Mouse (Mus musculus): ENCODE measurements around the gene Ppp2r3a. TPM values are rescaled to one million over a fixed set of nuclear protein-coding genes. Genes with fewer than 3 reads are reported as not detected.

The Ppp2r3a gene
- total and polyA plus RNA-seq, 3 experiments = 1.1 to 3.0 TPM; not detected in 1

GRCm38 (mm10) chr9:101069781-101070180, 181.8 kb downstream of the Ppp2r3a start:
- peak; percentile 61 for DNase-seq (ENCODE audit: low read depth, low spot score)
- H3K9me3 ChIP-seq (replicated peaks; ENCODE audit: insufficient read depth, low read length) = no peaks in the 10 kb centered on the region
- no peak overlapping the region for H3K9ac ChIP-seq (ENCODE audit: control insufficient read depth, low read depth, low read length, poor library complexity, severe bottlenecking)
- H3K4me3 ChIP-seq (ENCODE audit: control insufficient read depth in 1 of 2, insufficient read depth in 1 of 2, low read depth in 2 of 2, low read length in 2 of 2) = no peak overlapping the region
- peaks cover 14% of the 10 kb centered on the region for H3K79me2 ChIP-seq (ENCODE audit: control insufficient read depth, insufficient read depth, low read length, poor library complexity)
- no peaks in the 10 kb centered on the region for H3K27me3 ChIP-seq (ENCODE audit: control insufficient read depth in 1 of 2, insufficient read depth in 2 of 2, low read length in 2 of 2)
- H3K36me3 ChIP-seq (ENCODE audit: control insufficient read depth in 1 of 2, insufficient read depth in 2 of 2, low read length in 2 of 2) = peaks cover 0 to 4% of the 10 kb centered on the region in 2 experiments; a peak in 2 of 4 replicates
- H3K4me1 ChIP-seq (ENCODE audit: control insufficient read depth in 1 of 2, insufficient read depth in 2 of 2, low read length in 2 of 2) = no peaks in the 10 kb centered on the region
- TF ChIP-seq GABPA (IDR thresholded peaks at IDR 0.05; ENCODE audit: low read depth, low read length) (no peak), CHD2 (IDR thresholded peaks at IDR 0.05; ENCODE audit: low read length) (no peak), MYC (IDR thresholded peaks at IDR 0.05; ENCODE audit: low read depth, low read length) (peak; percentile 74), SIN3A (IDR thresholded peaks at IDR 0.05; ENCODE audit: low read length) (peak; percentile 40; the same call in 1 of the 2 replicates), RAD21 (IDR thresholded peaks at IDR 0.05; ENCODE audit: low read depth, low read length) (peak; percentile 19), HCFC1 (IDR thresholded peaks at IDR 0.05; ENCODE audit: low read depth, low read length) (no peak), CTCF (IDR thresholded peaks at IDR 0.05 in 2 of 3, conservative IDR thresholded peaks at IDR 0.05 in 1 of 3; ENCODE audit: control insufficient read depth in 1 of 3, insufficient read depth in 1 of 3, low read depth in 2 of 3, low read length in 3 of 3, poor library complexity in 1 of 3, severe bottlenecking in 1 of 3) (peak; percentile 30 to 54 (median 52); a peak in 5 of 6 replicates), CHD1 (IDR thresholded peaks at IDR 0.05; ENCODE audit: low read depth, low read length) (no peak), RCOR1 (IDR thresholded peaks at IDR 0.05; ENCODE audit: low read depth, low read length) (no peak), TAL1 (IDR thresholded peaks at IDR 0.05; ENCODE audit: low read length) (no peak), ELF1 (IDR thresholded peaks at IDR 0.05; ENCODE audit: low read depth, low read length) (no peak), MAZ (IDR thresholded peaks at IDR 0.05; ENCODE audit: low read depth, low read length) (no peak), ETS1 (IDR thresholded peaks at IDR 0.05; ENCODE audit: low read depth, low read length) (no peak), NELFE (IDR thresholded peaks at IDR 0.05; ENCODE audit: low read depth, low read length) (no peak), MAFK (IDR thresholded peaks at IDR 0.05; ENCODE audit: borderline replicate concordance, low read depth, low read length) (no peak), MAX (IDR thresholded peaks at IDR 0.05; ENCODE audit: low read length) (peak; percentile 68), SMC3 (IDR thresholded peaks at IDR 0.05; ENCODE audit: low read depth, low read length) (peak; percentile 52)
- no peak overlapping the region for H3K27ac ChIP-seq (ENCODE audit: control insufficient read depth, low read depth, low read length)

- Histone ChIP-seq H3K79me2 (ENCODE audit: control insufficient read depth, insufficient read depth, low read length, poor library complexity) (no peaks in the 10 kb centered on the region), H3K27ac (ENCODE audit: control insufficient read depth, low read depth, low read length) (no peak overlapping the region), H3K4me3 (ENCODE audit: control insufficient read depth in 1 of 2, insufficient read depth in 1 of 2, low read depth in 2 of 2, low read length in 2 of 2) (no peak overlapping the region), H3K27me3 (ENCODE audit: control insufficient read depth in 1 of 2, insufficient read depth in 2 of 2, low read length in 2 of 2) (no peaks in the 10 kb centered on the region), H3K4me1 (ENCODE audit: control insufficient read depth in 1 of 2, insufficient read depth in 2 of 2, low read length in 2 of 2) (no peaks in the 10 kb centered on the region), H3K9me3 (replicated peaks; ENCODE audit: insufficient read depth, low read length) (no peaks in the 10 kb centered on the region), H3K9ac (ENCODE audit: control insufficient read depth, low read depth, low read length, poor library complexity, severe bottlenecking) (no peak overlapping the region), H3K36me3 (ENCODE audit: control insufficient read depth in 1 of 2, insufficient read depth in 2 of 2, low read length in 2 of 2) (no peaks in the 10 kb centered on the region)
- no peak for TF ChIP-seq CHD2 (IDR thresholded peaks at IDR 0.05; ENCODE audit: low read length)
- TF ChIP-seq RCOR1 (IDR thresholded peaks at IDR 0.05; ENCODE audit: low read depth, low read length) = no peak
- TF ChIP-seq POLR2AphosphoS5 (IDR thresholded peaks at IDR 0.05; ENCODE audit: borderline replicate concordance, low read depth, low read length) = no peak
- no peak for DNase-seq (ENCODE audit: low read depth, low spot score)
Measured at GRCm38 (mm10) chr9:101065076-101065602, 186.5 kb downstream of the Ppp2r3a start.
